Mouse (Mus musculus) liver, embryonic 14.5 days (tissue): Measurements from ENCODE around the gene Arhgef17.

Source experiments
- CTCF ChIP-seq: IDR thresholded peaks from 2 replicates; pipeline ENCODE4 v1.5.1; 2016; ENCODE audit warnings: antibody characterized with exemption, low read depth, control low read depth
- EP300 ChIP-seq: IDR thresholded peaks from 2 replicates; pipeline ENCODE4 v1.6.1; 2016; ENCODE audit warnings: antibody characterized with exemption, low read depth

DNA sequence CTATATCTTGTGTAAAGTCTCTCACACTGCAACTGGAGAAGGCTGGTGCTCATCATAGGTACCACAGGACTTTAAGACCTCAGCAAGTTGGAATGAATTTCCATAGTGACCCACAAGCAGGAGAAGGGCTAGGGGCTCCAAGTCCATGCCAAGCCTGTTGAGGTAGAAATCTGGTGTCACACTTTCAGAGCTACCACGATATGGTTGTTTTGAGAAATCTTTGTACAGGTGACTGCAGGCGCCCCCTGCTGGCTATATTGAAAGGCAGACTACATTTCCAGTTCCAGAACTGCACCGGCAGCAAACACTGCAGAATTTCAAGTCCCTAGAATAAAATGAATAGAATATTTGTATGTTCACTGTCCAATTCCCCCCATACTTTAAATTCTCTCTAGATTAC is 65.2 kb downstream of the Arhgef17 start:
- peak; percentile 86 for TF ChIP-seq CTCF
- no peak for TF ChIP-seq EP300
